Mouse (Mus musculus) hindbrain, embryonic 14.5 days (tissue): Measurements from ENCODE around the gene Scly. TPM values are rescaled to one million over a fixed set of nuclear protein-coding genes. Genes with fewer than 3 reads are reported as not detected.

ENCODE experiments used
- ATAC-seq: fragments of 200-750 bp; cut with Nextera tagmentation; 2 replicates; pipeline ENCODE4 v1.8.0; 2017; ENCODE audit warnings: moderate number of reproducible peaks, mild to moderate bottlenecking, moderate TSS enrichment, moderate library complexity; ENCODE audit not compliant: low FRiP score
- DNase-seq: peaks from one replicate; pipeline ENCODE4 v3.0.0-alpha.2; 2015; ENCODE audit warnings: low spot score
- H3K27ac ChIP-seq: fragments of 300-500 bp; sonication (generic); 2 replicates; pipeline ENCODE4 v1.5.1; 2014; ENCODE audit warnings: mild to moderate bottlenecking, moderate library complexity
- H3K27me3 ChIP-seq: fragments of 300-500 bp; sonication (generic); 2 replicates; pipeline ENCODE4 v1.6.1; 2014; ENCODE audit warnings: mild to moderate bottlenecking, low read length, mixed read lengths; ENCODE audit not compliant: control insufficient read depth, insufficient read depth
- H3K36me3 ChIP-seq: fragments of 300-500 bp; sonication (generic); replicated peaks from 2 replicates; pipeline ENCODE4 v1.6.1; 2014; ENCODE audit not compliant: control insufficient read depth, insufficient read depth
- H3K4me1 ChIP-seq: fragments of 300-500 bp; sonication (generic); replicated peaks from 2 replicates; pipeline ENCODE4 v1.6.1; 2014; ENCODE audit warnings: antibody characterized with exemption, low read length, mixed read lengths; ENCODE audit not compliant: control insufficient read depth, insufficient read depth
- H3K4me2 ChIP-seq: fragments of 300-500 bp; sonication (generic); replicated peaks from 2 replicates; pipeline ENCODE4 v1.6.1; 2014; ENCODE audit warnings: mild to moderate bottlenecking, moderate library complexity
- H3K4me3 ChIP-seq: fragments of 300-500 bp; sonication (generic); replicated peaks from 2 replicates; pipeline ENCODE4 v1.5.1; 2014; ENCODE audit warnings: mild to moderate bottlenecking, low read length
- H3K9ac ChIP-seq: fragments of 300-500 bp; sonication (generic); 2 replicates; pipeline ENCODE4 v1.6.1; 2014
- H3K9me3 ChIP-seq: fragments of 300-500 bp; sonication (generic); 2 replicates; pipeline ENCODE4 v1.6.1; 2016; ENCODE audit warnings: low read length; ENCODE audit not compliant: control insufficient read depth
- WGBS: fragments of 180-500 bp; shearing (Covaris S2); extraction: QIAGEN DNeasy Blood & Tissue Kit; methylation state at CpG from one replicate; pipeline ENCODE4 v1.1.7; 2014; 5-methylcytosine and 5-hydroxymethylcytosine counted together
- polyA plus RNA-seq: library from polyadenylated mRNA; unstranded; fragments of >200 nt; fragmentation: Nextera tagmentation; extraction: Ambion mirVana; gene quantifications from 2 replicates; pipeline ENCODE4 v1.2.1, GENCODE M21; 2014

Gene Scly
- polyA plus RNA-seq, 1 experiment from 2014 or later: 10.5 TPM

GRCm38 (mm10) chr1:91344921-91345685 is 47.0 kb downstream of the Scly start:
- Histone ChIP-seq H3K9me3 (no peaks in the 10 kb centered on the region), H3K27ac (no peak overlapping the region), H3K4me3 (peak overlapping the region; percentile 31), H3K27me3 (peaks cover 40% of the 10 kb centered on the region), H3K4me1 (0 out of 2 replicates have a peak, but pooled peaks cover 12% of the 10 kb centered on the region), H3K36me3 (no peaks in the 10 kb centered on the region), H3K4me2 (peak overlapping the region; percentile 60), H3K9ac (peak overlapping the region; percentile 43)
- DNase-seq: peak; percentile 47
- ATAC-seq: peak; percentile 22
- 2% methylated on average over 68 of the region's 68 CpGs for WGBS

- peak; percentile 74 for DNase-seq
- H3K4me1 ChIP-seq: 0 out of 2 replicates have a peak, but pooled peaks cover 12% of the 10 kb centered on the region
- 34% methylated on average over 3 of the region's 3 CpGs for WGBS
Measured at GRCm38 (mm10) chr1:91346892-91347291, 48.8 kb downstream of the Scly start.

GRCm38 (mm10) chr1:91350841-91351240 is 52.7 kb downstream of the Scly start, which contains the start of gene Klhl30:
Klhl30 (plus strand) TSS chr1:91351016.
- Histone ChIP-seq H3K27me3 (peaks cover 10% of the 10 kb centered on the region), H3K36me3 (no peaks in the 10 kb centered on the region), H3K9me3 (no peaks in the 10 kb centered on the region), H3K27ac (no peak within 1 kb of the TSS), H3K4me2 (no peak within 1 kb of the TSS), H3K4me3 (no peak within 1 kb of the TSS), H3K4me1 (no peaks in the 10 kb centered on the region), H3K9ac (no peak within 1 kb of the TSS)
- DNase-seq (no peak), ATAC-seq (no peak)
- WGBS: 61% methylated on average over 4 of the region's 4 CpGs

More at GRCm38 (mm10) chr1:91346892-91347291, 48.8 kb downstream of the Scly start:
- no peak overlapping the region for H3K27ac ChIP-seq
- ATAC-seq: peak; percentile 72; the same call in 1 of the 2 replicates
- no peaks in the 10 kb centered on the region for H3K36me3 ChIP-seq
- peaks cover 40% of the 10 kb centered on the region for H3K27me3 ChIP-seq
- no peak overlapping the region for H3K4me2 ChIP-seq
- H3K9ac ChIP-seq: no peak overlapping the region
- no peaks in the 10 kb centered on the region for H3K9me3 ChIP-seq
- H3K4me3 ChIP-seq: no peak overlapping the region

GRCm38 (mm10) chr1:91351249-91351648 is 53.1 kb downstream of the Scly start:
- peaks cover 6% of the 10 kb centered on the region for H3K27me3 ChIP-seq
- H3K4me1 ChIP-seq: no peaks in the 10 kb centered on the region
- no peaks in the 10 kb centered on the region for H3K36me3 ChIP-seq
- H3K9me3 ChIP-seq: no peaks in the 10 kb centered on the region
- H3K4me2 ChIP-seq: no peak overlapping the region
- DNase-seq (no peak), ATAC-seq (no peak)
- no peak overlapping the region for H3K9ac ChIP-seq
- no peak overlapping the region for H3K4me3 ChIP-seq
- H3K27ac ChIP-seq: no peak overlapping the region
- 73% methylated on average over 3 of the region's 3 CpGs for WGBS

- Histone ChIP-seq H3K27me3 (no peaks in the 10 kb centered on the region), H3K4me1 (no peaks in the 10 kb centered on the region), H3K4me2 (no peak overlapping the region), H3K36me3 (no peaks in the 10 kb centered on the region), H3K9me3 (no peaks in the 10 kb centered on the region), H3K9ac (no peak overlapping the region), H3K27ac (no peak overlapping the region), H3K4me3 (no peak overlapping the region)
- no peak for ATAC-seq
- DNase-seq: no peak
- 87% methylated on average over 2 of the region's 2 CpGs for WGBS
Measured at GRCm38 (mm10) chr1:91352277-91352676, 54.1 kb downstream of the Scly start.

- no peaks in the 10 kb centered on the region for H3K9me3 ChIP-seq
- no peaks in the 10 kb centered on the region for H3K36me3 ChIP-seq
- no peaks in the 10 kb centered on the region for H3K4me1 ChIP-seq
- no peaks in the 10 kb centered on the region for H3K27me3 ChIP-seq
- ATAC-seq (no peak), DNase-seq (no peak)
- no peak overlapping the region for H3K27ac ChIP-seq
- WGBS: 84% methylated on average over 11 of the region's 11 CpGs
- no peak overlapping the region for H3K9ac ChIP-seq
- no peak overlapping the region for H3K4me3 ChIP-seq
- no peak overlapping the region for H3K4me2 ChIP-seq
Measured at GRCm38 (mm10) chr1:91356105-91356504, 58.0 kb downstream of the Scly start.

- ATAC-seq (no peak), DNase-seq (no peak)
- Histone ChIP-seq H3K27me3 (peaks cover 8% of the 10 kb centered on the region), H3K36me3 (no peaks in the 10 kb centered on the region), H3K4me3 (no peak overlapping the region), H3K27ac (no peak overlapping the region), H3K4me2 (no peak overlapping the region), H3K4me1 (no peaks in the 10 kb centered on the region), H3K9ac (no peak overlapping the region), H3K9me3 (peaks cover 9% of the 10 kb centered on the region; the same call in 1 of the 2 replicates)
- 84% methylated on average over 5 of the region's 5 CpGs for WGBS
Measured at GRCm38 (mm10) chr1:91362113-91362512, 64.0 kb downstream of the Scly start.

- peaks cover 7% of the 10 kb centered on the region for H3K36me3 ChIP-seq
- H3K27ac ChIP-seq: no peak overlapping the region
- H3K4me3 ChIP-seq: no peak overlapping the region
- ATAC-seq (no peak), DNase-seq (no peak)
- H3K27me3 ChIP-seq: peaks cover 12% of the 10 kb centered on the region
- 94% methylated on average over 16 of the region's 16 CpGs for WGBS
- no peaks in the 10 kb centered on the region for H3K4me1 ChIP-seq
- H3K9me3 ChIP-seq: peaks cover 9% of the 10 kb centered on the region; the same call in 1 of the 2 replicates
- H3K4me2 ChIP-seq: no peak overlapping the region
- H3K9ac ChIP-seq: no peak overlapping the region
Measured at GRCm38 (mm10) chr1:91364822-91365644, 66.9 kb downstream of the Scly start.

GRCm38 (mm10) chr1:91365816-91366214 is 67.7 kb downstream of the Scly start:
- Histone ChIP-seq H3K36me3 (peaks cover 14% of the 10 kb centered on the region), H3K9me3 (peaks cover 9% of the 10 kb centered on the region; the same call in 1 of the 2 replicates), H3K4me2 (peak overlapping the region; percentile 62), H3K4me1 (no peaks in the 10 kb centered on the region), H3K4me3 (peak overlapping the region; percentile 29), H3K27ac (no peak overlapping the region), H3K27me3 (peaks cover 12% of the 10 kb centered on the region), H3K9ac (0 out of 2 replicates have a peak overlapping the region, but pooled peaks have one; percentile 53)
- WGBS: 35% methylated on average over 8 of the region's 8 CpGs
- ATAC-seq (no peak), DNase-seq (no peak)
